Mouse (Mus musculus) embryonic stem cell, embryonic (primary cell): ENCODE data around the gene Slc25a44.

Experiments
- CTCF ChIA-PET, 4 experiments: fragments of 300-600 bp in 2 of 4; fragments of 350-600 bp in 2 of 4; sonication (Branson Sonifier 250); formaldehyde crosslinking; loops; one replicate each; lab custom pipeline; 2022; ENCODE audit warnings: inconsistent platforms in 2 of 4; lab: Charles Lee
- POLR2A ChIA-PET, 4 experiments: fragments of 300-600 bp in 2 of 4; fragments of 350-600 bp in 2 of 4; sonication (Branson Sonifier 250); formaldehyde crosslinking; loops; one replicate each; lab custom pipeline; 2022; ENCODE audit warnings: antibody characterized with exemption in 4 of 4, inconsistent platforms in 1 of 4; lab: Charles Lee

The Slc25a44 gene

GRCm38 (mm10) chr3:88455588-88456264, 30.8 kb upstream of the Slc25a44 start:
- CTCF ChIA-PET = interaction anchor here (0.6 to 4.1 kb wide), 11 partner anchors 12 to 1460 kb away, joined by 3 to 27 read pairs (median 4); no protein-coding TSS in a partner anchor
- POLR2A ChIA-PET = interaction anchor here in 3 of 4 experiments (0.8 to 2.6 kb wide), 16 partner anchors 10 to 160 kb away, joined by 3 to 10 read pairs (median 4); partner anchors contain the start of genes Pmf1 (in 2 of the 3), Paqr6 (in 1 of the 3) and Slc25a44 (in 1 of the 3)

- ChIA-PET POLR2A (interaction anchor here in 3 of 4 experiments (1.1 to 2.6 kb wide), 4 partner anchors 13 to 45 kb away, joined by 3 to 8 read pairs (median 6); partner anchors contain the start of genes Pmf1 (in 1 of the 3) and Slc25a44 (in 1 of the 3)), CTCF (interaction anchor here in 2 of 4 experiments (0.6 to 4.1 kb wide), 3 partner anchors 12 to 1461 kb away, joined by 3 to 27 read pairs (median 4); no protein-coding TSS in a partner anchor)
These were observed 30.0 kb upstream of the Slc25a44 start for GRCm38 (mm10) chr3:88454762-88455587.

GRCm38 (mm10) chr3:88453986-88454385, 29.0 kb upstream of the Slc25a44 start:
- ChIA-PET CTCF (interaction anchor here in 2 of 4 experiments (1.0 to 1.2 kb wide), 3 partner anchors 12 to 17 kb away, joined by 3 to 5 read pairs (median 3); no protein-coding TSS in a partner anchor), POLR2A (interaction anchor here in 3 of 4 experiments (0.7 to 1.8 kb wide), 6 partner anchors 10 to 133 kb away, joined by 3 to 7 read pairs (median 3); partner anchors contain the start of gene Pmf1 (in 2 of the 3))

- ChIA-PET CTCF (interaction anchor here in 3 of 4 experiments (0.6 to 2.9 kb wide), 8 partner anchors 13 to 121 kb away, joined by 3 to 7 read pairs (median 4); no protein-coding TSS in a partner anchor), POLR2A (interaction anchor here in 3 of 4 experiments (0.7 to 1.8 kb wide), 7 partner anchors 10 to 43 kb away, joined by 3 to 8 read pairs (median 4); partner anchors contain the start of gene Pmf1 (in 2 of the 3))
These were observed 28.4 kb upstream of the Slc25a44 start for GRCm38 (mm10) chr3:88453369-88453768.

GRCm38 (mm10) chr3:88452716-88453115, 27.8 kb upstream of the Slc25a44 start:
- ChIA-PET CTCF (interaction anchor here in 2 of 4 experiments (0.6 to 2.9 kb wide), 5 partner anchors 12 to 120 kb away, joined by 3 to 7 read pairs (median 6); no protein-coding TSS in a partner anchor), POLR2A (interaction anchor here (0.7 to 1.7 kb wide), 7 partner anchors 9 to 43 kb away, joined by 3 to 8 read pairs (median 3); partner anchors contain the start of gene Pmf1 (in 1 of the 4))

GRCm38 (mm10) chr3:88452246-88452645, 27.3 kb upstream of the Slc25a44 start:
- POLR2A ChIA-PET = interaction anchor here in 3 of 4 experiments (0.9 to 1.7 kb wide), 5 partner anchors 9 to 42 kb away, joined by 3 to 4 read pairs (median 3); partner anchors contain the start of gene Pmf1 (in 1 of the 3)
- CTCF ChIA-PET = interaction anchor here in 1 of 4 experiments (1.2 to 2.9 kb wide), 3 partner anchors 12 to 120 kb away, joined by 6 to 7 read pairs (median 6); no protein-coding TSS in a partner anchor

- ChIA-PET CTCF (interaction anchor here in 3 of 4 experiments (0.6 to 2.9 kb wide), 9 partner anchors 10 to 59 kb away, joined by 3 to 17 read pairs (median 4); partner anchors contain the start of gene Lmna (in 1 of the 3)), POLR2A (interaction anchor here in 3 of 4 experiments (0.6 to 4.0 kb wide), 13 partner anchors 8 to 314 kb away, joined by 3 to 27 read pairs (median 4); partner anchors contain the start of genes Pmf1 (in 1 of the 3), Sema4a (in 1 of the 3) and Slc25a44 (in 1 of the 3))
These were observed 25.6 kb upstream of the Slc25a44 start for GRCm38 (mm10) chr3:88450379-88451131.

GRCm38 (mm10) chr3:88449395-88450023, 24.6 kb upstream of the Slc25a44 start:
- ChIA-PET CTCF (interaction anchor here (0.6 to 2.4 kb wide), 16 partner anchors 9 to 801 kb away, joined by 3 to 17 read pairs (median 4); partner anchors contain the start of gene Lmna (in 1 of the 4)), POLR2A (interaction anchor here (0.6 to 4.0 kb wide), 26 partner anchors 9 to 315 kb away, joined by 3 to 27 read pairs (median 4); partner anchors contain the start of genes Pmf1 (in 3 of the 4), Slc25a44 (in 2 of the 4), Paqr6 (in 1 of the 4) and Sema4a (in 1 of the 4))

- CTCF ChIA-PET = interaction anchor here in 3 of 4 experiments (0.6 to 2.4 kb wide), 7 partner anchors 8 to 64 kb away, joined by 3 to 17 read pairs (median 5); no protein-coding TSS in a partner anchor
- POLR2A ChIA-PET = interaction anchor here in 3 of 4 experiments (0.6 to 4.0 kb wide), 11 partner anchors 9 to 1644 kb away, joined by 3 to 27 read pairs (median 4); partner anchors contain the start of genes Pmf1 (in 2 of the 3), Slc25a44 (in 2 of the 3) and Paqr6 (in 1 of the 3)
These were observed 23.5 kb upstream of the Slc25a44 start for GRCm38 (mm10) chr3:88448443-88448842.

GRCm38 (mm10) chr3:88447676-88448183, 22.8 kb upstream of the Slc25a44 start:
- POLR2A ChIA-PET = interaction anchor here in 3 of 4 experiments (0.6 to 4.0 kb wide), 11 partner anchors 9 to 227 kb away, joined by 3 to 27 read pairs (median 4); partner anchors contain the start of genes Pmf1 (in 3 of the 3), Slc25a44 (in 1 of the 3), Smg5 (in 1 of the 3) and Tmem79 (in 1 of the 3)
- CTCF ChIA-PET = interaction anchor here in 2 of 4 experiments (0.6 to 1.3 kb wide), 3 partner anchors 8 to 210 kb away, joined by 3 read pairs; no protein-coding TSS in a partner anchor

GRCm38 (mm10) chr3:88446471-88447123, 21.7 kb upstream of the Slc25a44 start:
- ChIA-PET POLR2A (interaction anchor here in 2 of 4 experiments (0.5 to 4.0 kb wide), 10 partner anchors 8 to 352 kb away, joined by 3 to 27 read pairs (median 4); partner anchors contain the start of genes Pmf1 (in 1 of the 2), Slc25a44 (in 1 of the 2), Smg5 (in 1 of the 2) and Tmem79 (in 1 of the 2)), CTCF (interaction anchor here in 2 of 4 experiments (0.6 to 2.1 kb wide), 2 partner anchors 20 to 37 kb away, joined by 7 read pairs; partner anchors contain the start of gene Pmf1 (in 1 of the 2))

GRCm38 (mm10) chr3:88442888-88443287, 17.9 kb upstream of the Slc25a44 start:
- POLR2A ChIA-PET = interaction anchor here in 3 of 4 experiments (0.6 to 1.5 kb wide), 6 partner anchors 8 to 578 kb away, joined by 3 to 6 read pairs (median 4); partner anchors contain the start of genes Pmf1 (in 1 of the 3) and Slc25a44 (in 1 of the 3)

GRCm38 (mm10) chr3:88442488-88442887, 17.5 kb upstream of the Slc25a44 start:
- CTCF ChIA-PET = interaction anchor here in 1 of 4 experiments (1.0 to 1.5 kb wide), 2 partner anchors 24 to 35 kb away, joined by 3 to 7 read pairs; no protein-coding TSS in a partner anchor
- POLR2A ChIA-PET = interaction anchor here in 1 of 4 experiments (1.2 kb wide), 2 partner anchors 14 to 17 kb away, joined by 3 to 4 read pairs; partner anchors contain the start of gene Slc25a44

More at GRCm38 (mm10) chr3:88442888-88443287, 17.9 kb upstream of the Slc25a44 start:
- CTCF ChIA-PET = interaction anchor here in 1 of 4 experiments (1.0 to 1.5 kb wide), 2 partner anchors 24 to 36 kb away, joined by 3 to 7 read pairs; no protein-coding TSS in a partner anchor
